Mouse (Mus musculus) ES-Bruce4 (cell line): ENCODE measurements around the gene Lamb3. TPM values are rescaled to one million over a fixed set of nuclear protein-coding genes. Genes with fewer than 3 reads are reported as not detected.

Experiments used
- H3K27ac ChIP-seq: 2 replicates; pipeline ENCODE4 v1.5.1; 2012; ENCODE audit warnings: low read length, inconsistent platforms; ENCODE audit not compliant: insufficient read depth
- H3K27me3 ChIP-seq: 2 replicates; pipeline ENCODE4 v1.6.1; 2012; ENCODE audit warnings: mild to moderate bottlenecking, low read length, inconsistent platforms; ENCODE audit not compliant: control insufficient read depth, poor library complexity, insufficient read depth, severe bottlenecking
- H3K36me3 ChIP-seq: 2 replicates; pipeline ENCODE4 v1.6.1; 2012; ENCODE audit warnings: inconsistent platforms, mild to moderate bottlenecking, low read length, moderate library complexity; ENCODE audit not compliant: control insufficient read depth, poor library complexity, insufficient read depth, severe bottlenecking
- H3K4me1 ChIP-seq: one replicate; pipeline ENCODE4 v1.8.1; 2011; ENCODE audit warnings: low read length; ENCODE audit not compliant: control insufficient read depth, insufficient read depth
- H3K4me3 ChIP-seq: 2 replicates; pipeline ENCODE4 v1.5.1; 2011; ENCODE audit warnings: low read depth, mild to moderate bottlenecking, low read length
- H3K9ac ChIP-seq: 2 replicates; pipeline ENCODE4 v1.6.1; 2012; ENCODE audit warnings: low read depth, mild to moderate bottlenecking, inconsistent platforms; ENCODE audit not compliant: poor library complexity, severe bottlenecking
- H3K9me3 ChIP-seq: replicated peaks from 2 replicates; pipeline ENCODE4 v1.6.1; 2012; ENCODE audit warnings: mild to moderate bottlenecking, low read length, inconsistent platforms; ENCODE audit not compliant: control insufficient read depth, poor library complexity, insufficient read depth, severe bottlenecking
- CTCF ChIP-seq: IDR thresholded peaks from one replicate; pipeline ENCODE4 v1.8.1; 2011; ENCODE audit warnings: low read depth, low read length
- EP300 ChIP-seq: IDR thresholded peaks from 2 replicates; pipeline ENCODE4 v1.6.1; 2011; ENCODE audit warnings: low read depth, low read length; ENCODE audit not compliant: insufficient read depth
- POLR2A ChIP-seq: IDR thresholded peaks from one replicate; pipeline ENCODE4 v1.8.1; 2011; ENCODE audit warnings: low read length; ENCODE audit not compliant: insufficient read depth
- polyA plus RNA-seq: library from polyadenylated mRNA; stranded (reverse); fragments of >200 nt; gene quantifications from 2 replicates; pipeline ENCODE4 v1.2.4, GENCODE M21; 2011; ENCODE audit warnings: low read depth; ENCODE audit not compliant: missing spikeins, insufficient read depth, insufficient read length

Lamb3 gene
- polyA plus RNA-seq, 1 experiment, result 6.4 TPM

GRCm38 (mm10) chr1:193337787-193338310 lies 130.3 kb downstream of the Lamb3 start:
- Histone ChIP-seq H3K9ac (no peak overlapping the region), H3K36me3 (no peaks in the 10 kb centered on the region), H3K4me3 (no peak overlapping the region), H3K27ac (no peak overlapping the region), H3K9me3 (no peaks in the 10 kb centered on the region), H3K27me3 (no peaks in the 10 kb centered on the region), H3K4me1 (no peaks in the 10 kb centered on the region)
- no peak for TF ChIP-seq POLR2A
- TF ChIP-seq CTCF, result no peak

- no peak overlapping the region for H3K4me3 ChIP-seq
Measured at GRCm38 (mm10) chr1:193338363-193338995, 131.0 kb downstream of the Lamb3 start.

GRCm38 (mm10) chr1:193342198-193342946 lies 134.9 kb downstream of the Lamb3 start:
- no peak overlapping the region for H3K27ac ChIP-seq
- H3K4me1 ChIP-seq, result no peaks in the 10 kb centered on the region
- no peaks in the 10 kb centered on the region for H3K27me3 ChIP-seq
- H3K9me3 ChIP-seq, result no peaks in the 10 kb centered on the region
- H3K4me3 ChIP-seq, result no peak overlapping the region
- TF ChIP-seq POLR2A, result no peak
- no peak for TF ChIP-seq EP300
- no peak for TF ChIP-seq CTCF
- H3K36me3 ChIP-seq, result no peaks in the 10 kb centered on the region
- H3K9ac ChIP-seq, result no peak overlapping the region

More at GRCm38 (mm10) chr1:193338363-193338995, 131.0 kb downstream of the Lamb3 start:
- TF ChIP-seq POLR2A (no peak), EP300 (no peak), CTCF (no peak)
- no peak overlapping the region for H3K27ac ChIP-seq
- H3K27me3 ChIP-seq, result no peaks in the 10 kb centered on the region
- no peaks in the 10 kb centered on the region for H3K4me1 ChIP-seq
- H3K36me3 ChIP-seq, result no peaks in the 10 kb centered on the region
- H3K9ac ChIP-seq, result no peak overlapping the region
- no peaks in the 10 kb centered on the region for H3K9me3 ChIP-seq

- TF ChIP-seq EP300, result no peak
- no peak for TF ChIP-seq CTCF
- no peak for TF ChIP-seq POLR2A
- H3K4me1 ChIP-seq, result no peaks in the 10 kb centered on the region
- no peak overlapping the region for H3K27ac ChIP-seq
- H3K9ac ChIP-seq, result no peak overlapping the region
- H3K27me3 ChIP-seq, result no peaks in the 10 kb centered on the region
- no peak overlapping the region for H3K4me3 ChIP-seq
- no peaks in the 10 kb centered on the region for H3K36me3 ChIP-seq
- no peaks in the 10 kb centered on the region for H3K9me3 ChIP-seq
Measured at GRCm38 (mm10) chr1:193343853-193344252, 136.4 kb downstream of the Lamb3 start.

GRCm38 (mm10) chr1:193344976-193345375 lies 137.5 kb downstream of the Lamb3 start:
- no peak overlapping the region for H3K27ac ChIP-seq
- no peaks in the 10 kb centered on the region for H3K4me1 ChIP-seq
- no peak overlapping the region for H3K9ac ChIP-seq
- no peaks in the 10 kb centered on the region for H3K9me3 ChIP-seq
- H3K4me3 ChIP-seq, result no peak overlapping the region
- H3K27me3 ChIP-seq, result no peaks in the 10 kb centered on the region
- no peaks in the 10 kb centered on the region for H3K36me3 ChIP-seq
- no peak for TF ChIP-seq POLR2A
- TF ChIP-seq EP300, result no peak
- no peak for TF ChIP-seq CTCF

GRCm38 (mm10) chr1:193346908-193347307 lies 139.4 kb downstream of the Lamb3 start:
- Histone ChIP-seq H3K4me3 (no peak overlapping the region), H3K9me3 (no peaks in the 10 kb centered on the region), H3K9ac (no peak overlapping the region), H3K4me1 (no peaks in the 10 kb centered on the region), H3K27ac (no peak overlapping the region), H3K27me3 (no peaks in the 10 kb centered on the region), H3K36me3 (no peaks in the 10 kb centered on the region)
- no peak for TF ChIP-seq EP300
- no peak for TF ChIP-seq CTCF
- no peak for TF ChIP-seq POLR2A
